Mouse (Mus musculus): ENCODE results near the gene Galnt17.

The Galnt17 gene

GRCm38 (mm10) chr5:130919969-130920368, 388.3 kb downstream of the Galnt17 start:
- no peak for DNase-seq

GRCm38 (mm10) chr5:130914606-130915005, 393.7 kb downstream of the Galnt17 start:
- no peak for DNase-seq

GRCm38 (mm10) chr5:130911551-130911950, 396.7 kb downstream of the Galnt17 start:
- no peak for DNase-seq

GRCm38 (mm10) chr5:130901736-130902135, 406.6 kb downstream of the Galnt17 start:
- no peak for DNase-seq

DNA sequence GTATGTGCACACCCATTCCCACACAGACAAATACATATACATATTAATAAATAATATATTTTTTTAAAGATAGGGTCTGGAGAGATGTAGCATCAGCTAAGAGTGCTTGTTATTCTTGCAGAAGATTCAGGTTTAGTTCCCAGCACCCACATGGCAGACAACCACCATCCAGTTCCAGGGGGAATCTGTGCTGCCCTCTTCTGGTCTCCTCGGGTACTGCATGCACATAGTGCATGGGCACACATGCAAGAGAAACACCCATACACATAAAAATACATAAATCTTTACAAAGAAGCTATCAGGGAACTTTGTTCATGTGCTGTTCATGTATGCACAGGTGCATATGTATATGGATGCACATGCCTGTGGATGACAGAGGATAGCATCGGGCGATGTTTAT, 412.3 kb downstream of the Galnt17 start:
- DNase-seq, result no peak

GRCm38 (mm10) chr5:130891735-130892134, 416.6 kb downstream of the Galnt17 start:
- DNase-seq, result no peak

- DNase-seq, result no peak
Measured at GRCm38 (mm10) chr5:130880331-130880730, 428.0 kb downstream of the Galnt17 start.

DNA sequence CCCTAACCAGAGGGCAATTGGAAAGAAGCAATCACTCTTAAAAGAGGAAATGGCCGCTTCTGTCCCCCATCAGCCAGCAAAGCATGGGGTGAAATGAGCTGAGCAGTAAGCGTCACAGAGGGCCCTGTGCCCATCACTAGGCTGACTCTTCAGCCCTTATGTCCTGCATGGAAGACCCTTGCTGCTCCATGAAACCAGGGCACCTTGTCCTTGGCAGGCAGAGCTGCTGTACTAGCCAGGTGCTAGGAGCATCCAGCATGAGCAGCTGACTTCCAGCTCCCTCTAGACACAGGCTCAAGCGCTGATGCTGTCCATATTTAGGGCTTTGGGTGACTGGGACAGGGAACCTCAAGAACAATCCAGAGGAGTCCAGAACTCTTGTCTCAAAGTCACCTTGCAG, 432.9 kb downstream of the Galnt17 start:
- no peak for DNase-seq

GRCm38 (mm10) chr5:130871086-130871485, 437.2 kb downstream of the Galnt17 start:
- no peak for DNase-seq

GRCm38 (mm10) chr5:130869869-130870268, 438.4 kb downstream of the Galnt17 start:
- peak in 1 of 2 experiments; percentile 17 for DNase-seq

DNA sequence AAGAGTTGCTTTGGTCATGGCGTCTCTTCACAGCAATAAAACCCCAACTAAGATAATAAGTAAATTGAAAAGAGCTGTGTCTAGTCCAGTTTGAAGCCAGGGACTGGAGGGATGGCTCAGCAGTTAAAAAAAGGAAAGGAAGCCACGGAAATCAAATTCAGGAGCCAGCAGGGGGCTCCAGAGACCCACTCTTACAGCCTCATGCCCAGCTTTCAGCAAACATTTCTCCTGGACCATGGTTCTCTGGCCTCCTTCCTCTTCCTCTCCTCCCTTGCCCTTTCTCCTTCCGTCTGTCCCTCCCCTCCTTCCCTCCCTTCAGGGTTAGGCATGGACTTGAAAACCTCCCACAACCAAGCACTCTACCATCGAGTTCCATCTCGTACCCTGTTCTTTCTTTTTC, 446.0 kb downstream of the Galnt17 start:
- peak in 1 of 2 experiments; percentile 13 for DNase-seq

DNA sequence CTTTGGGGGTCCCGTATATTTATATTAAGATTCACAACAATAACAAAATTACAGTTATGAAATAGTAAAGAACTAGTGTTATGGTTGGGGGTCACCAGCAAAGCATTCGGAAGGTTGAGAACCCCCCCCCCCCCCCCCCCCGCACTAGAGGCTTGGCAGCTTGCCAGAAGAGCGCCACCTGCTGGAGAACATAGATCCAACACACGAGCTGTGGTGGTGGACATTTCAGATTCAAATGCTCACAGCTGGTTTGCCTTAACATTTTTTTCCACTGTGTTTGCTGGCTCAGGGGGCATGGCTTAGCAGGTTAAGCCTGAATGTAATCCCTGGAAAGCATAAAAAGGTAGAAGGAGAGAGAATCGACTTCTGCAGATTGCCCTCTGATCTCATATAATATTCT, 448.6 kb downstream of the Galnt17 start:
- no peak for DNase-seq

GRCm38 (mm10) chr5:130858706-130859105, 449.6 kb downstream of the Galnt17 start:
- no peak for DNase-seq

DNA sequence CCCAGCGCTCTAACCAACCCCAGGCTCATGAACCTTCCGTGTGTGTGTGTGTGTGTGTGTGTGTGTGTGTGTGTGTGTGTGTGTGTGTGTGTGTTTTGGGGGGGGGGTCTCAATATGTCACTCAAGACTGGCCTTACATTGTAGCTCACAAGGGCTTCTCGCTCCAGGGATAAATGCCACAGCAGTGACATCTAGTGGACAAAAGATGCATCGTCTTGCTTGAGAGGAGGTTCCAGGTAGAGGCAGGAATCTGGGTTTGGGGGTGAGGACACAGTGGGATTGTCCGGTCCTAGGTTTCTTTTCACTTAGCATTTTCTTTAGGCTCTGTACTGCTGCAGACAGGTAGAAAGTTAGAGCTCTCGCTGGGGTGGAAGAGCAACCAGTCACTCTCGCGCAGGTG, 450.1 kb downstream of the Galnt17 start:
- DNase-seq, result peak in 1 of 2 experiments; percentile 26

- no peak for DNase-seq
Measured at GRCm38 (mm10) chr5:130854430-130854829, 453.9 kb downstream of the Galnt17 start.

DNA sequence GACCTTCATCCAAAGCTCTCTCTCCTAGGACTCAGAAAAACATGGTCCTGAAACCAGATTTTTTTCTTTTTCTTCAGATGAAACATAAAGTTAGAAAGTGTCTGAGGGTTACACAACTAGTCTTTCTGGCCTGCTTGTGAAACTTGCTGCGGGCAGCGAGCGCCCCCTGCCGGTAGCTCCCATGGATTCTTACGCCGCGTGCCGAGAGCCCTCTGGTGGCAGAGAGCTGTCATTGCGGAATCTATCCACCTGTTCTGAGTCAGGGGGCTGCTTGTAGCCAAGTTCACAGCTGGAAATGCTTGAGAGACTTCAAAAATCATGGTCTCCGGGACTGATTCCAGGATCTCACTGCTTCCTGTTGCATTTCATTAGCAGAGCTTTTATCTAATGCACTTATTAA, 454.9 kb downstream of the Galnt17 start:
- peak; percentile 47 to 85 for DNase-seq

- DNase-seq, result no peak
Measured at GRCm38 (mm10) chr5:130852182-130852581, 456.1 kb downstream of the Galnt17 start.

GRCm38 (mm10) chr5:130849610-130850009, 458.7 kb downstream of the Galnt17 start:
- DNase-seq, result no peak

- no peak for DNase-seq
Measured at GRCm38 (mm10) chr5:130848562-130848961, 459.7 kb downstream of the Galnt17 start.

- no peak for DNase-seq
Measured at GRCm38 (mm10) chr5:130825797-130826196, 482.5 kb downstream of the Galnt17 start.
